Mouse (Mus musculus) heart, postnatal 0 days (tissue): ENCODE results near the gene Ddx24.

Experiments
- CTCF ChIP-seq: IDR thresholded peaks from 2 replicates; pipeline ENCODE4 v1.5.1; 2016; ENCODE audit warnings: antibody characterized with exemption, control low read depth, low read depth
- EP300 ChIP-seq: IDR thresholded peaks from 2 replicates; pipeline ENCODE4 v1.6.1; 2016; ENCODE audit warnings: antibody characterized with exemption, low read depth

DNA sequence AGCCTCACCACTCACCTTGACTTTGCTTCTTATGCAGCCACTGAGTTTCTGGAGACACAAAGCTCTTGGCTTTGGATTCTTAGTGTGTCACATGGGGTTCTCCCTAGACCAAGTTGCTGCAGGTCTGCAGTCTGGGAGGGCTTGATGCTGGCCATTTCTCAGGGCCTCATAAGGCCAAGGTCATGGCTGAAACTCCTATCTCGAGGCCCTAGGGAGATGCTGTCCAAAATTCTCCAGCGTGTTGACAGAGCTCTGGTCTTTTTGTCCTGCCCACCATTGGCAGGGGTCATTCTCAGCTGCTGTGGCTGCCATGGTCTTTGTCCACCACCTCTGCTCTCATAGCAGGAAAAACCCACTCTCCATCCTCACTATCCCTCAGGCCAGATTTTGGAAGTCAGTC lies 58.5 kb downstream of the Ddx24 start:
- TF ChIP-seq CTCF = no peak
- TF ChIP-seq EP300 = no peak
